Mouse (Mus musculus): ENCODE measurements around the gene Skor1.

- TF ChIP-seq CTCF (IDR thresholded peaks at IDR 0.05; ENCODE audit: insufficient read depth, low read length) = no peak
- no peak for TF ChIP-seq POLR2A (IDR thresholded peaks at IDR 0.05; ENCODE audit: borderline replicate concordance, extremely low read depth, low read depth, low read length)
These were observed at the start of gene Skor1 for GRCm38 (mm10) chr9:63148410-63149371.
